Mouse (Mus musculus) lung, postnatal 25 days (tissue): ENCODE results near the gene Terf2ip.

Source experiments
- DNase-seq: peaks from one replicate; pipeline ENCODE4 v3.0.0; 2022; ENCODE audit warnings: low spot score

Terf2ip gene

DNA sequence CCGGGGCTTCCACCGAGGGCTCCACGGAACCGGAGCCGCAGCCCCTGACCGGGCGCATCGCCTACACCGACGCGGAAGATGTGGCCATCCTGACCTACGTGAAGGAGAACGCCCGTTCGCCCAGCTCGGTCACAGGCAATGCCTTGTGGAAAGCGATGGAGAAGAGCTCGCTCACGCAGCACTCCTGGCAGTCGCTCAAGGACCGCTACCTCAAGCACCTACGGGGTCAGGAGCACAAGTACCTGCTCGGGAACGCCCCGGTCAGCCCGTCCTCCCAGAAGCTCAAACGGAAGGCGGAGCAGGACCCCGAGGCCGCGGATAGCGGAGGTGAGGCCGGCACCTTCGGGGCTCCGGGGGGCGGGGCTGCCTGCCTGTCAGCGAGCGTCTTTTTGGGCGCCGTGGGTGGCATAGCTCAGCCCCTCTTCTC is 631 bp downstream of the Terf2ip start:
- peak; percentile 62 for DNase-seq

DNA sequence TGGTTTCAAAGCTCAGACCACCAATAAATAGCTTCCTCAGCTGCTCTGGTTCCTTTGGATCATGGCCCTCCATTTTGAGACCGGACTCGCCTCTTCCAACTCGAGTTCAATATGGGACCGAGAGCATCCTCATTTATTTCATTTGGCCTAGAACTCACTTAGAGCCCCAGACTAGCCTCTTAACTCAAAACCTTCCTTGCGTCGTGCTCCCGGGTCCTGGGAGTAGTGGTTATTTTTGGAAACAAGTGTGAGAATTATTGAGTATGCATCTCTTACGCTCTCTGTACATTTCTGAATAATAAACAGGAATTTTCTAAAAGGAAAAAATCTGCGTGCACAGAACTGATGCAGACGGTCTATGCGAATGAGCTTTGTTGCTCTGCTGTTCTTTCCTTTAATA is 3.7 kb downstream of the Terf2ip start, which contains the start of gene Gm6793:
TSS of gene Gm6793 (minus strand) at position 101 of the 400 bp plus-strand sequence.
- no peak for DNase-seq

DNA sequence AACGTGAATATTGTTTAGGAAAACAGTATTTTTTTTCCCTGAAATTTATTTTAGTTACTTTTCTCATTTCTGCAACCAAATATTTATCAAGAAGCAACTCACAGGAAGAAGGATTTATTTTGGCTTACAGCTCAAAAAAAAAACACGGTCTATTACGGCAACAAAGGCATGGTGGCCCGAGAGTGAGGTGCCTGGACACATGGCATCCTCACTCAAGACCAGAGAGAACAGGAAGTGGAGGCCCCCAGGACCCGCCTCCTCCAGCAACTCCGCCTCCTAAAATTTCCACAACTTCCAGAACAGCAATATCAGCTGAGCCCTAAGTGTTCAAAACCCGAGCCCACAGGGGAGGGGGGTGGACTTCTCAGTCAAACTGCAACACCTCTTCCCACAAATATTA is 18.3 kb downstream of the Terf2ip start:
- no peak for DNase-seq

DNA sequence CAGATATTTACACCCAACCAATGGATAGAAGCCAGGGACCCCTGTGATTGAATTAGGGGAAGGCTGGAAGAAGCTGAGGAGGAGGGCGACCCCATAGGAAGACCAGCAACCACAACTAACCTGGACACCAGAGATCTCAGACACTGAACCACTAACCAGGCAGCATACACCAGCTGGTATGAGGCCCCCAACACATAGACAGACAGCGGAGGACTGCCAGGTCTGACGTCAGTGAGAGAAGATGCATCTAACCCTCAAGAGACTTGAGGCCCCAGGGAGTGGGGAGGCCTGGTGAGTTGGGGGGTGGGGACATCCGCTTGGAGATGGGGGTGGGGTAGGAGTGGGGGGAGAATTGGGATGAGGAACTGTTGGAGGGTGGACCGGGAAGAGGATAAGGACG is 19.5 kb downstream of the Terf2ip start:
- DNase-seq, result no peak

DNA sequence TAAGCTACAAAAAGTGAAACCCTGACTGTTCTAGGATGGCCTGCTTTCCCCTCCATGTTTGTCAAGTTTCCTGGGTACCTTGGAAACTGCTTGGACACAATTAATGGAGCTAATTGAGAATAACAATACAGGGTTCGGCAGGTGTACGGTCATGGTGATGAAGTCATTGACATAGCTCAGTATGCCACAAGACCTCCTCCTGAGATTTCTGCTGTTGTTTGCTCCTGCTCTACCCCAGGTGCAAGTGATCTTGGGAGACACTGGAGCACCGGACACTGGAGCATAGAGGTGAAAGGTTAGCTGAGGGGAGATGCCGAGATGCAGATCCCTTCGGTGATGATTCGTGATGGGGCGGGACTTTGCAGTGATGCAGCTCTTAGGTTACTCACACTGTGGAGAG is 21.9 kb downstream of the Terf2ip start:
- DNase-seq, result no peak

DNA sequence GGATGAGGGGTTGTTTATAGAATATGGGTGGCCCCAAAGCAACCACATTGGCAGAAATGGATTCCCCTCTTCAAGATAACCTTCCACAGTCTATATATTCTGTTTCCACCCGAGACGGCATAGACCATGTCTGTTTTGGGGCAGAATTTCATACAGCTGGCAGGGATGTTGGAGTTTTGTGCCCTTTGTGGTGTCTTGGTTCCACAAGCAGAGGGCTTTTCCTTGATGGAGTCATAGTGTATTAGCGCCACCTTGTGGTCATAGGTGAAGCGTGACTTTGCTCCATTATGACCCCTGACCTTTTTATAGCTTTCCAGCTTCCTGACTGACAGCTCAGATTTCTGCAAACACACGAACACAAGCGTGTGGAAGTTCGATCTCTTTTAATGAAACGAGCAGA is 23.4 kb downstream of the Terf2ip start:
- DNase-seq, result peak; percentile 28

DNA sequence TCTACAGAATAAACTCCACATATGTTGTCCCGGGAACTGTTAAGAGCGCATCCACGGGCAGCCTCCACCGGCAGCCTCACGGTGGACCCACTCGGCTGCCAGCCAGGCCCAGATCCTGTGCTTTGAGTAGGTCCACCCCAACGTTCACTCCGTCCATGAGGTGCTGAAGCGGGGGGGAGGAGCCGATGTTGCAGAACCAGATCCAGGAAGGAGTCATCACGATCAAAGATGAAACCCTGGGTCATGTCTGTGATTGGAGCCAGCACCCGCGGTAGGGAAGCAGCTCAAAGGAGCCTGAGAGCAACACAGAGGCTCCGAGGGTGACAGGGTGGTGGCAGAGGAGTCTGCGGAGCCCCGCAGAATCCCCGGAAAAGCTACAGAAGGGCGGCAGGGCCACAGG is 26.3 kb downstream of the Terf2ip start:
- DNase-seq, result no peak

DNA sequence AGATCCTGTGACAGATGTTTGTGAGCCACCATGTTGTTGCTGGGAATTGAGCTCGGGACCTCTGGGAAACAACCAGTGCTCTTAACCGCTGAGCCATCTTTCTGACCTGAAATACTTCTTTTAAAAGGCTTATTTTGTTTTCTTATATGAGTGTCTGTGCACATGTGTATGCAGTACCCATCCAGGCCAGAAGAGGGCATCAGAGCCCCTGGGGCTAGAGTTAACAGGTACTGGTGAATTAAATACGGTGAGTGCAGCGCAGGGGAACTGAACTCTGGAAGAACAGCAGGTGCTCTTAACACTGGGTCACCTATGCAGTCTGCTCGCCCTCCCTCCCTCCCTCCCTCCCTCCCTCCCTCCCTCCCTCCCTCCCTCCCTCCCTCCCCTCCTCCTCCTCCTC is 34.0 kb downstream of the Terf2ip start:
- no peak for DNase-seq

DNA sequence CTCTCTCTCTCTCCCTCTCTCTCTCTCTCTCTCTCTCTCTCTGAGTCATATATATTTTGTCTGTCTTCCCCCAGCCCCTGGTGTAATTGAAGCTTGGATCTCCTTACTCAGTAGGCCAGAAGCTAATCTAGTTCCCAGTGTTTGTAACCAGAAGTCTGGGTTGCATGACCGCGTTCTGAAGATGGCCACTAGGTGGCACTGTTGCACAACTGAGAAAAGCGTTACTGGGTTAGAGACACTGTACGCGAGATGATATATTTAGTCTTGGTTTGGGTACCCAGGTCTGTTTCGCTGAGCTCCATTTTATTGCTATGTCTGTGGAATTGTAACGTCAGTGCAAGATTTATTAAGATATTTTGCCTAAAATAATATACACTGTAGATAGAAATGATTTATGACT is 34.7 kb downstream of the Terf2ip start:
- DNase-seq, result peak; percentile 59

DNA sequence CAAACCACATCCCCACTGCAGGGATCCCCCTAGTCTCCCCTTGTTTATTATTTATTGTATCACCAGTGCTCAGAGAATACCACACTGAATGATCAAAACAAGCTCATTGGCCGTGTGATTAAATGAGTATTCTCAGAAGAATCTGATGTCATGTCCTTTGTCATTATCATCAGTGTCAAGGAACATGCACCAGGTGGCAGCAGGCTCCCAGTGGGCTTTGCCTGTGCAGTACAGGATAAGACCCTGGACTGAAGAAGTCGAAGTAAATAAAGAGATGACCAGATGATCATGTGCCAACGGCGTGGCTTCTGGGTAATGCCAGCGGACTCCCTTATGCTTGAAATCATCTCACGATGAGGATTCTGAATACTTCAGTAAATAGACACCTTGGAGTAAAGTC is 37.1 kb downstream of the Terf2ip start:
- DNase-seq, result no peak

DNA sequence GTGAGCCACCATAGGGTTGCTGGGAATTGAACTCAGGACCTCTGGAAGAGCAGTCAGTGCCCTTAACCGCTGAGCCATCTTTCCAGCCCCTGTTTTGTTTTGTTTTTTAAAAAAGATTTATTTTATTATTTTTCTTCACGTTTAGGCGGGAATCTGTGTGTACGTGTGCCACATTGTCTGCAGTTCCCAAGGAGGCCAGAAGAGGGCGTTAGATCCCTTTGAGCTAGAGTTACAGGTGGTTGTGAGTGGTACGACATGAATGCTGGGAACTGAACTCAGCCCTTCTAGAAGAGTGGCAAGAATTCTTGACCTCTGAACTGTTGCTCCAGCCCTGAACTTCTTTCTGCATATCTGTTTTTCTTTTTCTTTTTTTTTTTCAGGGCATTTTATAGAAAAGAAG is 38.8 kb downstream of the Terf2ip start:
- DNase-seq, result no peak

DNA sequence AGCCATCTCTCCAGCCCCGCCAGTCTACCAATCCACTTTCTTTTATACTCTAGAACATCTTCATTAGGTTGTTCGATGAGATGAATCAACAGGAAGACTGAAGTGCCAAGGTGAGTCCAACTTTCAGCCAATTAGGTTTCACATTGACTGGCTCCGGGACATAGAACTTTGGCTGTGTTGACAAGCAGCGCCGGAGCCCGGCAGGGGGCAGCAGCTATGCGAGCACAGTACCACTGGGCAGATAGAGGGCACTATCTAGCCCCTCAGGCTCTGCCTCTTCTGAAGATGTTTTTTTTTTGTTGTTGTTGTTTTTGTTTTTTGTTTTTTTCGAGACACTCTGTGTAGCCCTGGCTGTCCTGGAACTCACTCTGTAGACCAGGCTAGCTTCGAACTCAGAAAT is 40.3 kb downstream of the Terf2ip start:
- DNase-seq, result no peak

DNA sequence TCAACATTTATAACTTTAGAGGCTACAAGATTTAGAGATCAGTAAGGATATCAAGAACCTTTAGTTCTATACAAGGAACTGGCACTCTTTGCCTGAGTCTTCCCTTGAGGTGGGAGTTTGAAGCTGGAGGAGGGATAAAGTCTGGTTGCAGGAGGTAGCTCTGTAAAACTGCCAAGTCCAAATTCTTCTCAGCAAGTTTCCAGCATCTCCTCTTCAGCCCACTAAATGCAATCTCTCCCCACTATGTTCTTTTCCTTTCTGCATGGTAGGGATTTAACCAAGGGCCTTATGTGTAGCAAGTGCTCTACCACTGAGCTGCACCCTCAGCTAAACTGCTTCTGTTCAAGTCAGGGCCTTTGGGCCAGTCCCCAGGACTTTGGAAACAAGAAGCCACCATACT is 43.3 kb downstream of the Terf2ip start:
- no peak for DNase-seq

DNA sequence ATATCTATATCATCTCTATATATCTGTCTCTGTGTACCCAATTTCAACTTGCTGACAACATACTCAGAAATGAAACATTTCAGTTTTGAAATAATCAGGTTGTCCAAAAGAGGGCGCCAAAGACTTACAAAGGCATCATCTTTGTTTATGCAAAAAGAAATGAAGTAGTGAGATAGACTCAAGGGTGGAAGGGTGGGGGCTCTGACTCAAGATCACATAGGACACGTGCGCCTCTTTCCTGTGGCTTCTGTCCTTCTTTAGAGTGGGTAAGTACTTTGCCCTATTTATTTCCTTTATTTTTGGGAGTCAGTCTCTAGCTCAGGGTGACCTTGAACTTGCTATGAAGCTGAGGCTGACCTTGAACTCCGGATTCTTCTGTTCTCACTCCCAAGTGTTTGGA is 50.2 kb downstream of the Terf2ip start:
- DNase-seq, result peak; percentile 15
